In the genomic region with DNA sequence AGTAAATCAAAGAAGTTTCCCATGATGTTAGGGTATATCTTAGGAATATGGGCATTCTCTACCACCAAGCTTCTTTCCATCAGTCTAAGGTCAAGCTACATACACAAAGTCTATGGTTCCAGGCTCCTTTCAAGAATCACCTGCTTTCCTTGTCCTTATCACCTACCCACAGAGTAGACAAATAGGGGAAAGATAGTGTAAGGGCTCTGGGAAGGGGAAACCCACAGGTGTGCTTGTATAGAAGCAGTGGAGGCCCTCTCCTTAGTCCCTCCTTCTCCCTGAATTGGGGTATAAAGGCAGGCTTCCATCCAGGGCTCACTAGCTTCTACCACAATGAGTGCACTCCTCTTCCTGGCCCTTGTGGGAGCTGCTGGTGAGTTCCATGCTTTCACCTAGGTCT, we compare ENCODE assay signal across 24 mouse cellular contexts. TPM values are rescaled to one million over a fixed set of nuclear protein-coding genes. Genes with fewer than 3 reads are reported as not detected.
"Had no signal": no experiment of that assay in that cellular context is flagged by ENCODE, and none has a peak within 500 bp of the region (broad histone marks: within the 10 kb centered on the region; RNA-seq: fewer than 3 reads in every experiment).

A gene (plus strand): TSS at position 301 of the 400 bp plus-strand sequence.

RNA-seq across cellular contexts. Expression of the gene that starts here (rescaled TPM):
- polyA plus RNA-seq: heart, adult 2 months; heart, embryonic 10.5 days; heart, embryonic 11.5 days; heart, embryonic 12.5 days; heart, embryonic 13.5 days; heart, embryonic 14.5 days; heart, embryonic 15.5 days; heart, embryonic 16.5 days; heart, postnatal 0 days; hindbrain, embryonic 10.5 days; hindbrain, embryonic 11.5 days; hindbrain, embryonic 12.5 days; hindbrain, embryonic 13.5 days; hindbrain, embryonic 14.5 days; hindbrain, embryonic 15.5 days; hindbrain, embryonic 16.5 days; hindbrain, postnatal 0 days; inflammation-experienced regulatory T-cells, adult 6 months; kidney, adult 2 months; kidney, embryonic 14.5 days; kidney, embryonic 15.5 days; kidney, embryonic 16.5 days; kidney, postnatal 0 days; large intestine, adult 2 months had no signal
